Mouse (Mus musculus) CD8-positive naive resting alpha-beta T cell, adult 2 months (primary cell): Measurements from ENCODE around the gene Aak1.

Source experiments
- DNase-seq, 2 experiments: peaks; one replicate each; pipeline ENCODE4 v3.0.0; 2022; ENCODE audit warnings: low read depth in 2 of 2, low spot score in 2 of 2

Gene Aak1

DNA sequence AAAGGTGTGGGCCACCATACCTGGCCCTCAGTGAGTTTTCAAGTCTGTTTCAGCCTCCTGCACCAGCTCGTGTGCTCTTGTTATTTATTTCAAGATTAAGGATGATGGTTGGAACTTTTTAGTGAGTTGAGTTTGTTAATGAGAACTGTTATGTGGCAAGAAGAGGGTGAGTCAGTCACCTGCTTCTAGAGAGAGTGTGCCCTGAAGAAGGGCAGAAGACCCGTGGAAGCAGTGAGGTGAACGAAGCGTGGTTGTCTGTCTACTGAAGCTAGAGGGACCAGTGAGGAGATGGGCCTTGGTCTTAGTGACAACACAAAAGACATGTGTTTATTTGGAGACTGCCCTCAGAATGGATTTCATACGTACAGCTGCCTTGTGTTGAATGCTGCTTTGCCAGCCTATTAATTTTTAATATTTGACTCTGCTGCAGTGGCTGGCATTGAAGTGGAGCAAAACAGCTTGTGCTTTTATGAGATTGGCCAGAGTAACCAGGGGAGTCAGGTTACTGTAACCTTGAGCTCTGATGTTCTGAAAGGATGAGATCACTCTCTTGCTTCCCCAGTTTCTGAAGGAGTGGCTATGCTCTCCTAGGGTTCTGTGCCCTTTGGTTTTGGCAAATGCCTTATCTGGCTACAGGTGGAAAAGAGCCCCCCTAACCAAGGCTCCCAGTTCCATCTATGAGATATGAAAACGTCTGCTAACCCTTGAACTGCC, 36.7 kb downstream of the Aak1 start:
- no peak for DNase-seq

DNA sequence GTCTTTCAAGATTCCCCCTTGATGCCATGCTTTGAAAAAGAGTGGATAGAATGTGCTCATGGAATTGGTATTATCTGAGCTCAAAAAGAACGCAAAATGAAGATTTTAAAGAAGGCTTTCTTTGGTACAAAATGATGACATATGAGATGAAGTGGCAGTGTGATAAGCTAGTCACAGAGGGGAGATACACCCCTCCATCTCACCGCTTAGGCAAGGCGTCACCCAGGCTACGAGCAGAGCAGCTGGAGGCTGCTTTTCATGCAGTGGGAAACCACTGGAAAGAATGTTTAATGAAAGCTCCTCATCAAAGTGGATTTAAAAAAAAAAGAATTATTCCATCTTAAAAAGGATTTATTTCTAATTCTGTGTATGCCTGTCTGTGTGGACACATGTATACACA, 37.5 kb downstream of the Aak1 start:
- DNase-seq, result no peak

DNA sequence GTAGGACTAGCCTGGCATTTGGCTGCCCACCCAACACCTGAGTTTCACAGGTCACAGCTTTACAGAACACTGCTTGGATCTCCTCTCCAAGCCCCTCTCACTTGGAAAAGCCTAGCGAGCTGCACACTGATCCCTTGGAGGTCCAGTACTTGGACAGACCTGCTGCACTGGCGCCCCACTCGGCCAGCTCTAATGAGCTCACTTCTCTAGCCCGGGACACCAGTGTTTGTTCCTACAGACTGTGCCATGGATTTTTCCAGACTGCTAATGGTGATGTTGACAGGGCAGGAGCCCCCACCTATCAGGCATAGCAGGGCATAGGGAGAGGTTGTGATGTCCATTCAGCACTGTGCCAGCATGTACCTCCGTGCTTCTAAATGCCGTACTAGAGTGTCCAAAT, 48.2 kb downstream of the Aak1 start:
- no peak for DNase-seq

- no peak for DNase-seq
These were observed 49.7 kb downstream of the Aak1 start for GRCm38 (mm10) chr6:86899053-86899452.

DNA sequence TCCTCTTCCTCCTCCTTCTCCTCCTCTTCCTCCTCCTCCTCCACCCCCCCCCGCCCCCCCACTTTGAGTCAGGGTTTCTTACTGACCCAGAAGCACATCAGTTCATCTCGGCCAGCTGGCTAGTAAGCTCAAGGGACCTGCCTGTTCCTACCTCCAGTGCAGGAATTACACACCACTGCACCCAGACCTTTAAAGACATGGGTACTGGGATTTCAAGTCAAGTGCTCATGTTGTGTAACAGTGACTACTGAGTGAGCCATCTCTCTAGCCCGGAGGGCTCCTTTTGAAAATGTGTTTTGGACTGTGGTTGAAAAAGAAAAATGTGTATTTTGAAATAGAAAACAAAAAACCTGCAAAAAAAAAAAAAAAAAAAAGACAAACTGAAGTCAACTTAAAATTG, 50.6 kb downstream of the Aak1 start:
- DNase-seq, result no peak

DNA sequence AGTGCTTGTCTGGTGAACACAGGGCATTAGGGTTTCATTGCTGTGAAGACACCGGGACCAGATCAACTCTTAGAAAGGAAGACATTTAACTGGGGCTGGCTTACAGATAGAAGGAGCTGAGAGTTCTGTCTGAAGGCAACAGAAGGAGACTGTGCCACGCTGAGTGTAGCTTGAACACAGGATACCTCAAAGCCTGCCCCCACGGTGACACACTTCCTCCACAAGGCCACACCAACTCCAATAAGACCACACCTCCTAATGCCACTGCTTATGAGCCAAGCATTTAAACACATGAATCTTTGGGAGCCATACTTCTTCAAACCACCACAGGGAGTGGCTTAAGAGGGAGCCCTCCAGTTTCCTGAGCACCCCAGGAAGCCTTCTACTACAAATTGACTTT, 51.2 kb downstream of the Aak1 start:
- DNase-seq, result peak in 1 of 2 experiments; percentile 9

DNA sequence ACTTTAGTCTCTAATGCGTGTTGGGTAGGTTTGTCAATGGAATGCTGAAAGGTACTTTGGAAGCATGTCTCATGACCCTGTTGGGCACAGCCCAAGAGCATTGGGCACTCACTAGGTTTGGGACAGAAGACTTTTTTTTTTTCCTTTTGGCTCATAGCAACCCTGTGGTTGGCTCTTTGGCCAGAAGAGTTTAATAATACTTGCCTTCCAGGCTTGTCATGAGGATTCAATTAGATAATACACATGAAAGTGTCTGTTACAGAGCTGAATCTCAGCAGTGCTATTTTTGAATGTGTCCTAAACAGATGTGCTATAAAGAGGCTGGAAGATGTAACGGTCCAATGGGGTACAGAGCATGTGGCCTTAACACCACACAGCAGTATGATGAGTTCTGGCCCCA, 56.2 kb downstream of the Aak1 start:
- DNase-seq, result no peak

- no peak for DNase-seq
These were observed 57.9 kb downstream of the Aak1 start for GRCm38 (mm10) chr6:86907191-86907590.

DNA sequence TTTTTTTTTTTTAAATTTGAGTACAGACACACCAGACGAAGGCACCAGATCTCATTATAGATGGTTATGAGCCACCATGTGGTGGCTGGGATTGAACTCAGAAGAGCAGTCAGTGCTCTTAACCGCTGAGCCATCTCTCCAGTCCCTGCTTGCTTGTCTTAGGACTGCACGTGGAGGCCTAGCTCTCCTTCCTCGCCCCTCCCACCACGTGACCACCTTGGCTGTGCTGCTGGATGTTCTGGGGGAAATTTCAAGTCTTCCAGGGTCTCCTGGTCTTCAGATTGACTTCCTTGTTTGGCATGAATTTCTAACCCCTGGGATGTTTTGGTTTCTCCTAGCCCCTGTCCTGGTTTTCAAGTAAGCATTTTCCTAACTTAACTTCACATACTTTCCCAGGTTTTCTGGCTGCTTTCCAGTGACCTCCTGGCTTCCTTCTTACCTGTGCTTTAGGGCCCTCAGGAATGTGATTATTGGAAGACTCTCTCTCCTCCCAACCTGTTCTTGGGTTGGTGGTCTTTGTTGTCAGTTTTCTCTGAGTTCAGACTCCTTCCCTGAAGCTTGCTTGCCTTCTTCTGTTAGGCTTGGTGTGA, 59.3 kb downstream of the Aak1 start:
- DNase-seq, result no peak

- no peak for DNase-seq
These were observed 60.6 kb downstream of the Aak1 start for GRCm38 (mm10) chr6:86909881-86910280.

DNA sequence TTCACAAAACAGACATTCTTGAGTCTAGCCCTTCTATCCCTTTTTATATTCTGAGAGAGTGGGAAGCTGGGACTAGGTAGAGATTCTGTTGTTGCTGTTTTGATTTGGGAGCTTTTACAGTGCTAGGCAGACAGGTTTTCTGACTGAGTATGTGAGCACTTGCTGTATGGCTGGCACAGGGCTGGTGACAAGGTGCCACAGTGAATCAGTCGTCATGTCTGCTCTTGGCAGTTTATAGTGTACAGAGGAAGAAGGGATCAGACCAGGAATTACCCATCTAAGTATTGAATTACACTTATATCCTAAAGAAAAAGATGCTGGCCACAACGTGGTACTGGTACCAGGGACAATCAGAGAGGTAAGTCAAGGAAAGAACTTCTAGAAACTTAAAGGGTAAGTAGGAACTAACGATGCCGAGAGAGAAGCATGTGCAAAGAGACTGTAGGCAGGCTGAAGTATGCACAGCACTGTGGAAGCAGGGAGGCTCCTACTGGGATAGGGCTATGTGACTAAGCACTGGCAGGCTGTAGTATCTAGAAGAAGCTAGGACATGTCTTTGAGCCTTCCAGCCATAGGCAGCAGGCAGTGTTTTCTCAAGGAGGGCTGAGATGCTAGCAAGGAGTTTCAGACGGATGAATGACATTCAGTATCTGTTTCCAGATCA, 67.0 kb downstream of the Aak1 start:
- DNase-seq, result no peak

GRCm38 (mm10) chr6:86917231-86917630, 67.9 kb downstream of the Aak1 start:
- no peak for DNase-seq

DNA sequence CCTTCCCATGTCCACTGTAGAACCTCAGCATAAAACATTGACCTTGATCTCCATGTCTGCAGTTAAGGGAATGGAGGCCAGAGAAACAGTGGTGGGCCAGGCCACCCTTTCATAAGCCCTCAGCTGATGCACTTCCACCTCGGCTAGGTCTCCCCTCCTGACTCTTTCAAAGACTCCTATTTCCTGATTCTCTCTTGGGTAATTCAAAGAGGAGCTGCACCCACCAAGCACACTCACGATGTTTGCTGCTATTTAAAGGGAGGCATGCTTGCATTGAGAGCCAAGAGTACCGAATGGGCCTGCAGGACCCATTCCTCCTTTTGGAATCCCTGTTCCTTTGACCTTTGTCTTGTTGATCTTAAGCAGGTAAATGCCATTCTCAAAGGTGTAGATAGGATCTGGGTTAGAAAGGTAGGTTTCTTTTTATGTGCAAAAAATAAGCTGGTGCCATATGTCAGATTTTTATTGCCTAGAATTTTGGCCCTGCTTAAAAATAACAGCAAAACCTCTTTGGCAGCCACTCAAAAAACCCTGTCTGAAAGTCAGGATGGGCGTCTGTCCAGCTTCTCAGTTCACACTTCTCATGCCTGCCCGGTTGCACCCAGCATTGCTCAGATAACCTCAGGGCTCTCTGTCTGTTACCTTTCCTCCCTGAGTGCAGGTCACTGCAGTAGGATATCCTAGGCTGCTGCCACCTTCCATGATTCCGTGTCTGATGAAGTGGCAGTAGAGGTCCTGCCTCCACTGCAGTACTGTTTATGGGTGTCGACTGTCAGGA, 68.9 kb downstream of the Aak1 start:
- no peak for DNase-seq

DNA sequence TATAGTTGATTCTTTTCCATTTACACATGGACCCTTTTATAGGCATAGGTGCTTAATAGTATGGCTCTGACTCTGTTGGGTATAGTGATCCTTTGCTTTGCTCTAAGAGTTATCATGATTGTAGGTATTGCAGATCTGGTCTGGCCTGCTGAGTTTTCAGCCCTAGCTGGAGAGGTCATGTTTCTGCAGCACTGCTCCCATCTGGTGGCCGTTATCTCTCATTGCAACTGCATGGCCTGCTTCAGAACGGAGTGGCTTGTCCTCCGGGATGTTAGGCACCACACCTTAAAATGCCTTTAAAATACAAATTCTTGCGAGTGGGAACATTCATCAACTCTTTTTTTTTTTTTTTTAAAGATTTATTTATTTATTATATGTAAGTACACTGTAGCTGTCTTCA, 72.6 kb downstream of the Aak1 start:
- DNase-seq, result peak; percentile 47 to 66

DNA sequence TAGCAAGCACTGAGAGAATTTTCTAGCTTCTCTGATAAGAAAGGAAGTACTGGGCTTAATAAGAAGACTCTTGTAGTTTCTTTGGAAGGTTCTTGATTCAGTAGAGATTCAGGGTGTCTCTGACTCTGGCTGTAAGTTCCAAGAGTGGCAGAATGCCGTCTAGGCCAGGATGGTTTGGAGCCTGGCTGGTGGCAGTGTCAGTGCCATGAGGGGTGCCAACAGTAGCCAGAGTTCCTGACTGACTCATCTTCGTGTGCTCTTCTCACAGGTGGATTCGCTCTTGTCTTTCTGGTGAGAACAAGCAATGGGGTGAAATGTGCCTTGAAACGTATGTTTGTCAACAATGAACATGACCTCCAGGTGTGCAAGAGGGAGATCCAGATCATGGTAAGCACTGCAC, 75.4 kb downstream of the Aak1 start:
- DNase-seq, result no peak

GRCm38 (mm10) chr6:86934541-86934940, 85.2 kb downstream of the Aak1 start:
- no peak for DNase-seq

DNA sequence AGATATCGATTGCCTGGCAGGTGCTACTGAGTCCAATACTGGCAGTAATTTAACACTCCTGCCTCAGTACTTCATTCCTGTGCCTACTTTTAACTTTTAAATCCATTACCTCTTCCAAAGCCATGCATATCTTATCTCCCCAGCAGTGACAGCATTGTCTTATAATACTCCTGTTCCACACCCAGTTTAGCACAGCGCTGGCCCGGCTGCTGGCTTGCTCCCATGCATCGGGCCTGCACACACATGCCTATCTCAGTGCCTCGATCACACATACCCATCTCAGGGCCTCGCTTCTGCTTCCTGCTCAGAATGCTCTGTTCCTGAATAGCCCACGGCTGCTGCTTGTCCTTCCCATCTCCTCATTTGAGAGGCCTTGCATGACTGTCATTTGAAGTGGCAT, 90.5 kb downstream of the Aak1 start:
- DNase-seq, result no peak

DNA sequence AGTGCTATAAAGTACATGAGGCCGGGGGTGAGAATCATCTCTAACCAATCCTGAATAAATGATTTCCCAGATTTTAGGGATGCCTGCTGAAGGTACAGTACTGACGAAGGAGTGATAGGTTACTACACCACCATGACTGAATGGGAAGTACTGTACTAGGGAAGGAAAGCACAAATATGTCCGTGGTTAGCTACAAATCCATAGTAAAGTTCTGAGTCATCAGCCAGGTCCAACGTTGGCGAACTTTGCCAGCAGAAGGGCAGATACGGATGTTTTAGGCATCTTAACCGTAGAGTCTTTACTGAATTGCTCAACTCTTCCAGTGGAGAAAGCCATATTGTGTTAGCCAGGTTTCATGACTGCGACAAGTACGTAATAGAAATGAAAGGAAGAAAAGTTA, 91.6 kb downstream of the Aak1 start:
- DNase-seq, result no peak

- no peak for DNase-seq
These were observed 97.8 kb downstream of the Aak1 start for GRCm38 (mm10) chr6:86947100-86947499.

GRCm38 (mm10) chr6:86948746-86949145, 99.4 kb downstream of the Aak1 start:
- DNase-seq, result no peak

DNA sequence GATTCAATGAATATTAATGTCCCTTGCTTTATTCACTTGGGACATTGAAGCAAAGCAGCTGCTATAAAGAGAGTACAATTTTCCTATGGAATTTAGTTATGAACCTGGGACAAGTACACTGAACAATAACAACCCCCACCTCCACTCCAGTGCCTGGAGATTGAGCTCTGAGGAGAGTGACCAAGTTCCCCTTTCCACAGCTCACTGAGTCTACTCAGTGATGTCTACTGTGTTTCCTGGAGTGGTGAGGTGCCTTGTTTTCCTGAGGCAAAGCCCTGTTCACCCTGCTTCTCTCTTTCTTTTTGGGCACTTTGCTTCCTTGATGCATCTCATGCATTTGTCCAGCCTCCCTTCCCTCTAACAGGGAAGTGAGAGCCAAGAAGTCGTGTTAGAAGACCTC, 100.8 kb downstream of the Aak1 start:
- no peak for DNase-seq

DNA sequence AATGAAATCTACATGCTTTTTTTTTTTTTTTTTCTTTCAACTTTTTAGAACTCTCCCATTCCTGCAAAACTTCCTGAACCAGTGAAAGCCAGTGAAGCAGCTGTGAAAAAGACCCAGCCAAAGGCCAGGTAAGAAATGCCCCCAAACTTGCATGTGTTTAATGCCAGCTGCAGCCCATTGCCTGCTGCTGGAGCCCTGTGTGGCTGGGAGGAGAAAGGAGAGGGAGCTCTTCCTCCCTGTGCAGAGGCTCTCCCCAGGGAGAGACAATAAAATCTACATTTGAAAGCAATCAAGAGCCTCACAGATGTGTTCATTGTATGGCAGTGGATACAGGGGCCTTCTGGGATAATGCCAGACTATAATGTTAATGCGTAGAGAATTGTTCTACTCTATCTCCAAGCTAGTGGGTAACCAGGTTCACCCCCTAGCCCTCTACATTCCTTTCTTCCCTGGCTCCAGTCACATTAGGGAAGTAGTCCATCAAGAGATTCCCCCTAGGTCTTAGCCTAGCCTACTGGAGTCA, 101.5 kb downstream of the Aak1 start:
- DNase-seq, result no peak
